Mouse (Mus musculus) retina, postnatal 7 days (tissue): ENCODE data around the gene Map2k5.

Experiments used
- DNase-seq: peaks from one replicate; pipeline ENCODE4 v3.0.0-alpha.2; 2012; ENCODE audit warnings: low read depth, low spot score

The Map2k5 gene

GRCm38 (mm10) chr9:63187310-63187709 lies 190.4 kb downstream of the Map2k5 start:
- DNase-seq, result no peak

GRCm38 (mm10) chr9:63185249-63185648 lies 192.5 kb downstream of the Map2k5 start:
- DNase-seq, result no peak

- no peak for DNase-seq
These were observed 193.8 kb downstream of the Map2k5 start for GRCm38 (mm10) chr9:63183864-63184263.

DNA sequence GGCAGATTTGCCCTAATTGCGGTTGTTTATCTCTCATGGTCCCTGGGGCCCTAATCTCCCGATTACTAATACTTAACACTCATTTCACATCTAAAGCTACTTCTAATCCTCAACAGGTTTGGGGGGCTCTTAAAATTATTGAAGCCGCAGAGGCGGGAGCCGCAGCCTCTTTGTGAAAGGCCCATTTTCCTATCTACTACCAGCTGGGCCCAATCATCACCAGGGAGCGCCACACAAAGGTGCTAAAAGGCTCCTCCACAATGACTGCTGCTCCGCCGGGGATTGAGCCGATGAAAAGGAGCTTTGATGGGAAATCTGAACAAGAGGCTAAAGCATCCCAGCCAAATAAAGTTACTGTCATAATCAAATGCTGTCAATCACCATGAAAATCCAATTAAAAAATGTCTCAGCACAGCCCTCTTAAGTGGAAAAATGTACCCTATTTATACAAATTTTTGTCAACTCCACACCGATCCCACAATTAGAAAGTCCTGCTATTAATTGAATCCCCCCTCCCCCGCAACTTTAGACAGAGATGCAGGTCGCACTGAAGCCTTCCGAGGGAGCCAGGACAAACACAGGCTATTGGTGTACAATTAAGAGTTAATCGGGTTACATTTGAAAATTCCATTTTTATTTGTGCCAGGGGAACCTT lies 195.3 kb downstream of the Map2k5 start:
- peak; percentile 16 for DNase-seq

DNA sequence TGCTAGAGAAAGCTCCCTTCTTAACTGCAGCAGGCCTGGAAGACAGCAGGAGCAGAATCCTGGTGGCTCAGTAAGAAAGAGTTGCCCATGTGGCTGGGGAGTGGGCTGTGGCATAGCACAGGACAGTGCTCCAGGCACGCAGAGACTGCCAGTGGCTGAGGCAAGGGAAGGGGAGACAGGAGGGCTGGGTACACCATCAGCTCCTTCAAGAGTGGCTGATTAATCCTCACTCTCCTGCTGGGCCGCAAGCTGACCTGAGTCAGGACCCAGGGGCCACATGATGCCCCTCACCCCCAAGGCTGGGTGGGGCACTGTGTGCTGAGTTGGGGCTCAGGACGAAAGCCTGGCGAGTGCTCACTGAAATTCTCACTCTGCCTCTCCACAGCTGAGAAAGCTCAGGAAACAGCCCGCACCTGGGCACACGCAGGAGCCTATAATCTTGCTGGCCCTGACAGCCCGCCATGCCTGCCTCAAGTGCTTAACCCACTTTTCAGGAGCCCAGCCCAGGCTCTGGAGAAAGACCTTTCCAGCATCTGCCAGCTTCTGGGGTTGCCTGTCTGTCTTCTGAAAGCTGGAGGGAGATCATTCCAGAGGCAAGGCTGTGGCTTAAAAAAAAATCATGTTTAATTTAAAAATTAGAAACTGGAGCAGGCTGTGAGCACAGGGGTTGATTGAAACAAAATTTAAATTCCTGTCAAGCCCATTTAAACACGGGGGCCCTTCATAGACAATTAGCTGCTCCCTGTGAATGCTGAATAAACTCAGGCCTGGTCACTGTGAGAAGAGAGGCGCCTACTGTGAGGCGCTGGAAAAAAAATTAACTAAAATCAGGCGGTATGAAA lies 196.1 kb downstream of the Map2k5 start:
- peak; percentile 24 for DNase-seq

DNA sequence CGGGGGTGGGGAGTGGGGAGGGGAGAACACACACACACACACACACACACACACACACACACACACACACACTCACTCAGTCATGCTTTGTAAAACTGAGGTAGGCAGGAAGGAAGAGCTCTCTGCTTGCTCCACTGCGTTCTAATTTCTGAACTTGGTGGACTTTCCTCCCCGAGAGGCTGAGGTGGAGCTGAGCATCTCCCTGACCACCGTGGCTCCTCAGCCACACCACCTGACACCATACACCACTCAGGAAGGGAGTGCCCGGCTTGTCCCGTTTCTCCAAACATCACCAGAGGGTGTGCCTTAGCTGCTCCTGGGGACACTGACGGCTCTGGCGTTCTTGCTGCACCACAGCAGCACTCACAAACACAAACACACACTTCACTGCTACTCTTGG lies 199.4 kb downstream of the Map2k5 start:
- DNase-seq, result no peak

GRCm38 (mm10) chr9:63174001-63174721 lies 203.5 kb downstream of the Map2k5 start:
- no peak for DNase-seq

GRCm38 (mm10) chr9:63171951-63172350 lies 205.8 kb downstream of the Map2k5 start:
- no peak for DNase-seq

DNA sequence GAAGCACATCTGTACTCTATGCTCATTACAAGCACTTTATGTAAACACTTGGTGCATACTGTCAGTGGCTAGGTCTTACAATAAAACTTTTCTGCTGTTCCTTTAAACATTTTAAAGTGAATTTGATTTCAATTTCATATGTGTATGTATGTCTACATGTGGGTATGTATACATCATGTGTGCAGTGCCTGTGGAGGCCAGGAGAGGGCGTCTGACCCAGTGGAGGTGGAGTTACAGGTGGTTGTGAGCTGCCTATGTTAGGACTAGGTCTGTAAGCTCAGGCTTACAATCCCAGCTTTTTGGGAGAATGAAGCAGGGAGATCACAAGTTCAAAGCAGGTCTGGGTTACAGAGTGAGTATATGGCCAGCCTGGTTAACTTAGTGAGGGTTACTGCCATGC lies 208.6 kb downstream of the Map2k5 start:
- DNase-seq, result no peak

DNA sequence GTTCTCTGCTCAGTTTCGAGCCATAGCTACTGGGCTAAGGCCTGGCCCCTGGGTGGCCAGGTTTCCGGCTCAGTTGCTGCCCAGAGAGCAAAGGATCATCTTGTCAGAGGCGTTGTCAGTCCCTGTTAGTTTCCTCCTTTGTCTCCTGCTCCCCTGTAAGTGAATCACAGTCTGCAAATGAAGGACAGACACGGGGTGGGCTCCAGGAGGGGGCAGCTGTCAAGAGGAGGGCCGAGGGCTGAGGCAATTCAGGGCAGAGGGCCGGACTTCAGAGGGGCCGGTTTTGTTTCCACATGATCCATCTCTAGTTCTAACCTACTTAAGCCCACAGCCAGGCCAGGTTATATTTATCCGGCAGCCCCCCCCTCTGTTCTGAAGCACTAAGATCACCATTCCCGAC lies 212.6 kb downstream of the Map2k5 start:
- no peak for DNase-seq

DNA sequence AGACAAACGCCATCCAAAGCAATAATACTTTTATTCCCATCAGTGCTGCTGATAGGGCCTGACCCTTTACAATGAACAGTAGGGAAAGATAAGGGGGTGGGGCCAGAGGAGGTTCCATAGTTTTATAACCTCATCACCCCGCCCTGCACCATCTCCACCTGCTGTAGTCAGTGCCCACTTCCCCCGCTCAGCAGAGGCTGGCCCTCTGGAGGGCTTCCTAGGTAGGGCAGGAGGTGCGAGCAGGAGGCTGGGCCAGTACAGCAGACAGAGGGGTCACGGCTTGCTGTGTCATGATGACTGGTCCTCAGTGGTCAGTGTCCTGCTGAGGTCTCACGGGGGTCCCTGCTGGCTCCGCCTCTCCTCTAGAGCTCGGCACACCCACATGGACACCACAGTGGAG lies 213.9 kb downstream of the Map2k5 start:
- no peak for DNase-seq

DNA sequence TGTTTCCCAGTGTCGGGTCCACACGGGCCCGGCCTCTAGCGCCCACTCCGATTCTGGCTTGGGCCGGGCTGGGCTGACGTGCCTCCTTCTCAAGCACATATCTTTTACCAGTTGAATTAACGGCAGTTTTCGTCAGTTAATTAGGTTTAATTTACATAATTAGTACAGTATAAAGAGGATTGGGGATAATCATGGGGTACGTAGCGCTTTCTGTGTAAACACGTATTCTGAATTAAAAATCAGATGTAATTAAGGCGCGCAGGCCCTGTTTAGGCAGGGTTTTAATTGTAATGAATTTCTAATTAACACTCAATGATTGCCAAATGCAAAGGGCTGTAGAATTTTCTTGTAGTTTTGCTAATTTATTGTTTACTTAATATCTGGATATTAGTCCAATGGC lies 225.8 kb downstream of the Map2k5 start:
- DNase-seq, result no peak

DNA sequence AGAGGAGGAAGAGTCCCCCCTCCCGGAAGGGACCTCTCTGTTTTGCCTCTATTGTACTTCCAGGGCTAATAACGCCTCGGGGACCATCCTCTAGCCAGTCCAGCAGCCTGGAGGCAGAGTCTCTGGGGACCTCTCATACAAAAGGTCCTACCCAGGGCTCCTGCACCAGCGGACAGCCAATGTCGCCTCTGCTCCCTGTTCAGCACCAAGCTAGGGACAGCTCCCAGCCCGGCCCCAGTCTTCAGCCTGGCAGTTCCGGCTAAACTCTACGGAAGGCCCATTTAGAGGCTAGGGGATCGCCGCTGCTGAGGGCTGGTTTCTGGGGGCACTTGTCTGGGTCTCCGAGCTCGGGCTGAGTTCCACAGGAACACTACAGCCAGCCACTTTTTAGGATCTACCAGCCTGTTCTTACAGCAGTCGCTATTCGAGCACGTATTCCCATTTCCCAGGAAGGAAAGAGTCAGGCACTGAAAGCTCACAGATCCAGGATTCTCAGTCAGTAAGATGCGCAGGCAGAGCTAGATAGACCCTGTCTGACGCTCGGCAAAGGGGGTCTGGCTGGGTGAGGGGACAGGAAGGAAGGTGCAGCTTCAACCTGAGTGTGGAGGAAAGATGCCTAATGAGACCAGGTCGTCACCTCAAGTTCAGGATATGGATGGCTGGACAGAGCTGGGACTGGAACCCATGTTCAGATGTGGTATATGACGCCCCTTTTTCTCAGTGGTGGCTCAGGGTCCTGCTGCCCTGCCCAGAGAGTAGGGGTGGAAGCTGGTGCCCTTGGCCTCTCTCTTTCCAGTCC lies 226.4 kb downstream of the Map2k5 start:
- DNase-seq, result no peak

DNA sequence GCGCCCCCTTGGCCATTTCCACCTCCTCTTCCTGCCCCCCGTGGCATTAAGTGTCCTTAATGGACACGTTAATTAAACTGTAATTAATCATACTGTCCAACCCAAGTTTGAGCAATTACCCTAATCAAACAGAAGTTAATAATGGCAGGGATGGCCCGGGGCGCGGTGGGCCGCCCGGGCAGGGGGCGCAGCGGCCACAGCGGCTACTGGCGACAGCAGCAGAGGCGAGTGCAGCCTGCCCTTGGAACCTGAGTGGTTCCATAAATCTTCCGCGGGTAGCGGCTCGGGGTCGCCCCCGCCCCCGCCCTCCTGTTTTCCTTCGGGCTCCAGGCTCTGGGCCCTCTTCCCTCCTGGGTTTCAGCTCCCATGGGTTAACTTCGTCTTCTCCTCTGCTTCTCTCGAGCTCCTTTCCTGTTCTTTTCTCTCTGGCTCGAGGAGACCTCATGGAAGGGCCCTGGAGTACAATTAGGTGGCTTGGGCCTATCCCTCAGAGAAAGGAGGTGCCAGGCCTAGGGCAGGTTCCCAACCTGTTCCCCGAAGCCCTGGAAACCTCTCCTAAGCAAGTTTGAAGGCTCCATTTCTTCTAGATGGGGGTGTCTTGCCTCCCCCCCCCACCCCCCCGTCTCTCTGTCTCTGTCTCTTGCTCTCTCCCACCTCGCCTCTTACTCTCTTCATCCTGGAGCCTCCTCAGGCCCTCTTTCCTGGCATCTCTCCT lies 227.5 kb downstream of the Map2k5 start:
- DNase-seq, result no peak

DNA sequence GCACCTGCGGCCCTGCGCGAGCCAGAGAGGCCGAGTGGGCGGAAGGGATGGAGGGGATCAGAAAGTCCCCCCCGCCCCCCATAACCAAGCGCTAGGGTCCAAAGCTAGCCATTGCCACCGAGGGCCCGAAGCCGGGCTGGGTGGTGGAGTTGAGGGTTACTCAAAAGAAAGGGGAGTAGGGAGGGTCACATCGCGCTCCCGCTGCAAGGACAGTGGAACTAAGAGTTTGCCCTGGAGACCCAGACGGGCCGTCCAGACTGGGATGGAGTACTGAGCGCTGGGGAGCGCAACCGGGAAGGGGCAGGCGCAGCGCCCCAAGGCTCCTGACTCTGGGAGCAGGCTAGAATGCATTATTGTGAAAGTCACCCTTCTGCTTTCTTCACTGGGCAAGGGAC lies 228.3 kb downstream of the Map2k5 start:
- DNase-seq, result no peak

DNA sequence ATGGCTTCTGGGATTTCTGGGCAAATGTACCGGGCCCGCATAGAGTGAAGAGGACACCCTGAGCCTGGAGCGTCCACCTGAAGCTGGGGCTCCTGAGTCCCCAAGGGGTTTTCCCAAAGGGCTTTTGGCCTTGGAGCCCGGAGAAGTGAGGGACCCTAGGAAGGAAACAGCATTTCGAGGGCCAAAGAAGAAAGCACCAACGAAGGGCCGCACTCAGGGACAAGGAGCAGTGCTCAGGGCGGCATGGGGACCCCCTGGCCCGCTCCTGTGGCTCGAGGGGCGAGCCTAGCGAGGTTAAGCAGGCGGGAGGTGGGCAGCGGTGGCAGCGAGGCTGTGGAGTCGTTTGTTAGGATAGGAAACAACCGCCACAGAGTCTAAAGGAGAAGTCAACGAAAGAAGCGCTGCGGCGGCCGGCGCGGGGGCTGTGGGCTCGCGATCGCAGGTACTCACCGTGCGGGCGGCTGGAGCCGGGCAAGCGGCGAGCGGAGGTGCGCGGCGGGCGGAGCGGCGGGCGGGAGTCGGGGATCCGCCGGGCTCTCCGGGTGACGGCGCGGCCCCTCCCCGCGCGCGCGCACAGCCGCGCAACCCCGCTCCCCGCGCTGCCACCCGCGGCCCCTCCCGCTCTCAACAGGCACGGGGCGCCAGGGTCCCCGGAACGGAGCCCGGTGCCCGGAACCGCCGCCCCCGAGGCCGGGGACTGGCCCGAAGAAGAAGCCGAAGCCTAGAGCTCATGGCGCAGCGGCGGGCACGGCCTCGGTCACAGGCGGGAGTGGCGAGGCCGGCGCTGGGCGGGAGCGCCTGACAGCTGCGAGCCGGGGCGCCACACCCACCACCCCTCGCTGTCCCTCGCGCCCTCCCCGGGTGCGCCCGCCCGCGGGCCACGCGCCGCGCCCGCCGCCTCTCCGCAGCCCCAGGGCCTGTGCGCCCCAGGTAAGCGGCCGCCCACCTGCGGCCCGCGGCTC lies 229.0 kb downstream of the Map2k5 start, which contains the start of gene Skor1:
Gene Skor1, minus strand, starts transcription at position 552 of the 962 bp plus-strand sequence.
- no peak for DNase-seq

DNA sequence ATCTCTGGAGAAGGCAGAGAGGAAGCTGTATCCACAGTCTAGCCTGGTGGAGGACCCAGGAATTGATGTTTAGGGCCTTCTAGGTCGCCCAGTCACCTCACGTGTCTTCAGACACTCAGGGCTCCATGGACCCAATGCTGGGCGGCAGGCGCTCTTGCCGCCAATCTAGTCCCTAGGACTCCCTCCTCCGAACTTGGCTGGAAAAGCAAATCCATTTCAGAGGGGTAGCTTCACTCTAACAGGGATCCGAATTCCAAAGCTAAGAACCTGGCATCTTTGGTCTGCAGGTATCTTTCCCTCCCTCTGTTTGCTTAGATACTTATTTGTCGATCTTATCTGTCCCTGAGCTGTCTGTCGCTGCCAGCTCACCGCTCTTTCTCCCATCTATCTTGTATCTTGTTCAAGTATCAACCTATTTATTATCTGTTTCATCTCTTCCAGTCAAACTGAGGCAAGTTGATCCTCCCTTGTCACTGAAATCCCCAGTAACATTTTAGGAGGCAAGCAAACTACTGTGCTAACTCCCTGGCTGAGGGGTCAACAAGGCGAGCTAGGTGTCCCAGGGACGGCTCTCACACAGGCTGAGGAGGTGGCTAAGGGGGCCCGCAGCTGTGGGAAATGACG lies 229.8 kb downstream of the Map2k5 start:
- no peak for DNase-seq

DNA sequence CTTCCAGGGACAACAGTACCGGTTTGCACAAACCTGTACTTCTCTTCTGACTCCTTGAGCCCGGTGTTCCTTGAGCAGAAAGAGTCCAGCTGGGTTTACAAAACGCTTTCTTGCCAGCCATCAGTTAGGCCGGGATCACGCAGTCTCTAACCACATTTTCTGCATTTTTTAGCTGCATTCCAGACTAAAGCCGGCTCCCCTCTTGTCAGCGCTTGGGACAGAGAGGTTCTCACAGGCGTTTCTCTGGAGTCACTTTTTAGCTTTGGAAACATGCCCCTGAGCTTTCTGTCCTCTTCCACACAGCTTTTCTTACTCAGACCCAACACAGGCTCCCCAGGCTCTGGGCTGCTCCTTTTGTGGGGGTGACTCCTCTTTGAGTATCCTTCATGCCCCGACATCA lies 230.4 kb downstream of the Map2k5 start:
- DNase-seq, result no peak

DNA sequence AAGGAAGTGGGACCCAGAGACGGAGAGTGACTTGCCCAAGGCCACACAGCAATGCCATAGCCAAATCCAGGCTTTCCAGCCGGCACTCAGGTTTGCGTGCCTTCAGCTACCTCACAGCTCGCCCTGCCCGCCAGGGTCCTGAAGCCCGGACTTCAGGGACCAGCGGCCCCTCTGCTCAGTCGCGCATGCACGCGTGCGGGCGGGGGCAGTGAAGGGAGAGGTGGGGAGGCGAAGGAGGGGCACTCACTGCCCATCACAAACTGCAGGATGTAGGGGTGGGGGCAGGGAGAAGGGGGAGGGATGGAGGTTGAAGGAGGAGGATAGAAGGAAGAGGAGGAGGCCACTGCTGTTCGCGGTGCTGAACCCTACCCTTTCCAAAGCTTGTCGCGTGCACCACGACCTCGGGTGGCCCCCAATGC lies 230.8 kb downstream of the Map2k5 start:
- no peak for DNase-seq
